In the genomic region with DNA sequence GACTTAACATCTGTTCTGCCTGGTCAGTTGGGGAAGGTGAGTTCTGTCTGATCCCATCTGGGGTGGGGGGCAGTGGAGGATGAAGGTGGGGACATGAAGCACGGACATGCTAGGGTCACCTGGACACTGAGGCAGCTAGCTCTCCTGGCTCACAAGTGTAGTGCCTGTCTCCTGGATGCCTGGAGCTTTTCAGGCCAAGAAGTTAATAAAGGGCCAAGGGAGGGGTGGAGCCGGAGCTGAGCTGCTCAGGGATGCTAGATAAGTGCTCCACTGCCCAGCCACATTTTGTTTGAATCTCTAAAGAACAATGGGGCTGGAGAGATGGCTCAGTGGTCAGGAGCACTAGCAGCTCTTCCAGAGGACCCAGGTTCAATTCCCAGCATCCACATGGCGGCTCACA, we compare ENCODE assay signal across 23 mouse cellular contexts. TPM values are rescaled to one million over a fixed set of nuclear protein-coding genes. Genes with fewer than 3 reads are reported as not detected.
DNase-seq lines count a peak whose midpoint lies in the region; ATAC-seq and TF ChIP-seq lines count a peak whose summit lies in the region.
"Had no signal": no experiment of that assay in that cellular context is flagged by ENCODE, and none has a peak within 500 bp of the region (broad histone marks: within the 10 kb centered on the region; RNA-seq: fewer than 3 reads in every experiment).

No protein-coding gene starts in this region.

- no peaks in the 10 kb centered on the region for H3K36me3 ChIP-seq in E14TG2a.4 (ENCODE audit: insufficient read depth, low read length)
- H3K36me3 ChIP-seq: embryonic facial prominence, embryonic 10.5 days; embryonic facial prominence, embryonic 12.5 days; forebrain, embryonic 15.5 days; G1E had no signal

- peak; percentile 15 for DNase-seq in cerebellum, adult 9-11 months
- DNase-seq in cerebellum, adult 11-12 months: no peak
- DNase-seq in ES-CJ7 (ENCODE audit: low read depth, low spot score): peak; percentile 72
- peak; percentile 57 for DNase-seq in R1 (ENCODE audit: low read depth, low spot score)
- no peak for DNase-seq in layer of hippocampus, postnatal 14 days (ENCODE audit: low spot score in 2 of 2)
- DNase-seq in right cerebral cortex, postnatal 25 days: no peak
- DNase-seq: adrenal gland, postnatal 10 days; adrenal gland, postnatal 25 days; B cell, adult 2 months; cerebellum, adult 11 months; cerebellum, adult 9-10 months; cerebellum, postnatal 36 days; forebrain, postnatal 0 days had no signal

- no peaks in the 10 kb centered on the region for H3K9me3 ChIP-seq in E14TG2a.4 (ENCODE audit: low read length)
- H3K9me3 ChIP-seq: embryonic facial prominence, embryonic 10.5 days; embryonic facial prominence, embryonic 12.5 days; forebrain, embryonic 13.5 days; forebrain, embryonic 15.5 days; G1E had no signal

- H3K4me3 ChIP-seq in E14TG2a.4 (replicated peaks; ENCODE audit: low read length): peak overlapping the region; percentile 60
- H3K4me3 ChIP-seq: embryonic facial prominence, embryonic 10.5 days; embryonic facial prominence, embryonic 12.5 days; forebrain, embryonic 13.5 days; forebrain, embryonic 15.5 days had no signal

- peaks cover under 1% of the 10 kb centered on the region; the same call in 1 of the 2 replicates for H3K27me3 ChIP-seq in E14TG2a.4 (ENCODE audit: insufficient read depth, low read length)
- H3K27me3 ChIP-seq: embryonic facial prominence, embryonic 12.5 days; forebrain, embryonic 13.5 days; forebrain, embryonic 15.5 days had no signal

- TF ChIP-seq CTCF in E14TG2a.4 (conservative IDR thresholded peaks at IDR 0.05; ENCODE audit: low read length): no peak

- peaks cover 90% of the 10 kb centered on the region for H3K4me1 ChIP-seq in E14TG2a.4 (replicated peaks; ENCODE audit: low read depth, low read length)
- H3K4me1 ChIP-seq: embryonic facial prominence, embryonic 12.5 days had no signal

- ATAC-seq in inflammation-experienced regulatory T-cells, adult 6 months: no peak
- ATAC-seq: activated CD4-positive, CD25-positive, alpha-beta regulatory T cell, adult 4 months; CD4-positive, CD25-positive, alpha-beta regulatory T cell, adult 4 months; forebrain, embryonic 13.5 days; forebrain, embryonic 15.5 days; forebrain, postnatal 0 days; Patski had no signal

RNA-seq across cellular contexts. Expression of a gene that starts 29.9 kb away (rescaled TPM):
- polyA plus RNA-seq in inflammation-experienced regulatory T-cells, adult 6 months (2017; shearing (Covaris generic)): 10 to 100 TPM; 58.0 to 75.9 (median 74.7) TPM
- total RNA-seq in layer of hippocampus, postnatal 14 days (2021): 100 to 1,000 TPM; 194 TPM

Comparison
In these comparisons a context has a peak if more than half of its experiments do, and no peak if none do; other contexts are left out.
1. DNase-seq: peak in cerebellum, adult 9-11 months (single experiment), ES-CJ7 (single experiment) and R1 (single experiment); none in cerebellum, adult 11-12 months (single experiment), layer of hippocampus, postnatal 14 days (0 of 2) and right cerebral cortex, postnatal 25 days (single experiment).